Mouse (Mus musculus) liver, embryonic 14.5 days (tissue): ENCODE data around the gene Gm28036. TPM values are rescaled to one million over a fixed set of nuclear protein-coding genes. Genes with fewer than 3 reads are reported as not detected.
A peak's percentile ranks its signal among the peaks of the same experiment; 100 is the strongest.

Source experiments
- ATAC-seq: fragments of 200-750 bp; cut with Nextera tagmentation; 2 replicates; pipeline ENCODE4 v1.8.0; 2017; ENCODE audit warnings: moderate number of reproducible peaks, mild to moderate bottlenecking, moderate library complexity; ENCODE audit not compliant: insufficient read depth
- DNase-seq, 3 experiments: peaks; one replicate each; pipeline ENCODE4 v3.0.0-alpha.2; 2012 to 2013; ENCODE audit warnings: low read depth in 3 of 3, low spot score in 3 of 3
- H3K27ac ChIP-seq: fragments of 300-500 bp; sonication (generic); 2 replicates; pipeline ENCODE4 v1.5.1; 2014; ENCODE audit warnings: moderate library complexity, mild to moderate bottlenecking, control low read depth, inconsistent platforms
- H3K27me3 ChIP-seq: fragments of 300-500 bp; sonication (generic); 2 replicates; pipeline ENCODE4 v1.6.1; 2014; ENCODE audit warnings: mild to moderate bottlenecking, low read length, moderate library complexity; ENCODE audit not compliant: control insufficient read depth, insufficient read depth
- H3K36me3 ChIP-seq: fragments of 300-500 bp; sonication (generic); replicated peaks from 2 replicates; pipeline ENCODE4 v1.6.1; 2014; ENCODE audit warnings: low read depth; ENCODE audit not compliant: control insufficient read depth, insufficient read depth
- H3K4me1 ChIP-seq, 2 experiments: fragments of 200-500 bp in 1 of 2; fragments of 300-500 bp in 1 of 2; sonication (generic) in 1 of 2; replicated peaks; 2 replicates each; pipeline ENCODE4 v1.6.1; 2012 to 2014; ENCODE audit warnings: antibody characterized with exemption in 1 of 2, inconsistent platforms in 1 of 2, low read length in 1 of 2; ENCODE audit not compliant: control insufficient read depth in 2 of 2, insufficient read depth in 2 of 2
- H3K4me2 ChIP-seq: fragments of 300-500 bp; sonication (generic); 2 replicates; pipeline ENCODE4 v1.6.1; 2014; ENCODE audit warnings: low read depth, mild to moderate bottlenecking, control low read depth, moderate library complexity
- H3K4me3 ChIP-seq, 2 experiments: fragments of 200-500 bp in 1 of 2; fragments of 300-500 bp in 1 of 2; sonication (generic) in 1 of 2; 2 replicates each; pipeline ENCODE4 v1.5.1; 2012 to 2014; ENCODE audit warnings: low read depth in 2 of 2, low read length in 2 of 2, mild to moderate bottlenecking in 2 of 2, control low read depth in 1 of 2, inconsistent platforms in 1 of 2, moderate library complexity in 1 of 2; ENCODE audit not compliant: insufficient read depth in 1 of 2
- H3K9ac ChIP-seq: fragments of 300-500 bp; sonication (generic); replicated peaks from 2 replicates; pipeline ENCODE4 v1.6.1; 2014; ENCODE audit warnings: mild to moderate bottlenecking, control low read depth, moderate library complexity
- H3K9me3 ChIP-seq: fragments of 300-500 bp; sonication (generic); 2 replicates; pipeline ENCODE4 v1.6.1; 2016; ENCODE audit warnings: low read length, mixed read lengths; ENCODE audit not compliant: control insufficient read depth
- CTCF ChIP-seq: IDR thresholded peaks from 2 replicates; pipeline ENCODE4 v1.5.1; 2016; ENCODE audit warnings: antibody characterized with exemption, low read depth, control low read depth
- EP300 ChIP-seq: IDR thresholded peaks from 2 replicates; pipeline ENCODE4 v1.6.1; 2016; ENCODE audit warnings: antibody characterized with exemption, low read depth
- WGBS: fragments of 180-500 bp; shearing (Covaris S2); extraction: QIAGEN DNeasy Blood & Tissue Kit; methylation state at CpG from one replicate; pipeline ENCODE4 v1.1.7; 2014; ENCODE audit not compliant: insufficient replicate concordance; 5-methylcytosine and 5-hydroxymethylcytosine counted together
- polyA plus RNA-seq, 2 experiments: library from polyadenylated mRNA; depleted of rRNA in 1 of 2; stranded (reverse) in 1 of 2; unstranded in 1 of 2; fragments of >200 nt; fragmentation: Nextera tagmentation in 1 of 2; extraction: Ambion mirVana in 1 of 2; gene quantifications; 2 replicates each; pipeline versions ENCODE4 v1.2.1 to v1.2.3; 2012 to 2014

Gene Gm28036
- polyA plus RNA-seq, 2 experiments: 1.9 to 5.5 TPM

DNA sequence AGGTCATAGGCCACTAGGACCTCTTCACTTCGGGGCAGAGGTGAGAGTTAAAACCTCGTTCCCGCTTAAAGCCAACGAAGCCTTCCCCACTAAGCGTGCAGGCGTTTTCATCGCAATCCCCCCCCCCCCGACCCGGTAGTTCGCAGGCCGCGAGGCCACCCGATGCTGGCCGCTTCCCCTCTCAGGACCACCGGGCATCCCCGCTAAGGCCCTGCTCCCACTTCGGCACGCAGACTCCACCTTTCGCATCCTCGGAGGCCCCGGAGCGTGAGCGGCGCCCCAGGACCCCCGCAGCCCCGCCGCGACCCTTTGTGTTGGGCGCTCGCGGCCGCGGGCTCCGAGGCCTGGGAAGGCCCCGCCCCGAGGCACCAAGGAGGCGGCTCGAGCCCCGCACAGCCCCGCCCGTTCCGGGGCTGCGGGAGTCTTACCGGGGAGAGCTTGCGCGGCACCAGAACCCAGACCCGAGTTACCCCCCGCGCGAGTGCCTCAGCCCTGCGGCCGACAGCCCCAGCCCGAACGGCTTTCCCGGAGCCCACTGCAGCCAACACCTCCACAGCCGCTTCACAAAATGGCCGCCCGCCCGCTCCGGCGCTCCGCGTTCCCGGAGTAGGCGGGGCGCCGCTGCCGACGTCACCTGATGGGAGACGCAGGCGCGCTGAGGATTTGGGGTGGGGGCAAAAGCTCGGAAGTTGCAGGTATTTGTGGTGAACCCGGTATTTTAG is 15.4 kb downstream of the Gm28036 start, which contains the start of the genes Cpne1 and Rbm12:
Gene Cpne1, minus strand, starts transcription at position 608 of the 722 bp plus-strand sequence.
Gene Rbm12, minus strand, starts transcription at position 621 of the 722 bp plus-strand sequence.
- Histone ChIP-seq H3K4me2 (peak within 1 kb of the TSS; percentile 92), H3K4me3 (peak within 1 kb of the TSS; percentile 75 to 93), H3K27me3 (no peaks in the 10 kb centered on the region), H3K36me3 (peaks cover 2% of the 10 kb centered on the region; the same call in 1 of the 2 replicates), H3K27ac (peak within 1 kb of the TSS; percentile 43), H3K9ac (peak within 1 kb of the TSS; percentile 82), H3K9me3 (no peaks in the 10 kb centered on the region), H3K4me1 (peaks cover 13 to 20% of the 10 kb centered on the region in 2 experiments)
- no peak for TF ChIP-seq EP300
- TF ChIP-seq CTCF: no peak
- ATAC-seq (peak; percentile 92), DNase-seq (peak; percentile 65 to 75 (median 71))
- WGBS: under 1% methylated on average over 74 of the region's 74 CpGs

DNA sequence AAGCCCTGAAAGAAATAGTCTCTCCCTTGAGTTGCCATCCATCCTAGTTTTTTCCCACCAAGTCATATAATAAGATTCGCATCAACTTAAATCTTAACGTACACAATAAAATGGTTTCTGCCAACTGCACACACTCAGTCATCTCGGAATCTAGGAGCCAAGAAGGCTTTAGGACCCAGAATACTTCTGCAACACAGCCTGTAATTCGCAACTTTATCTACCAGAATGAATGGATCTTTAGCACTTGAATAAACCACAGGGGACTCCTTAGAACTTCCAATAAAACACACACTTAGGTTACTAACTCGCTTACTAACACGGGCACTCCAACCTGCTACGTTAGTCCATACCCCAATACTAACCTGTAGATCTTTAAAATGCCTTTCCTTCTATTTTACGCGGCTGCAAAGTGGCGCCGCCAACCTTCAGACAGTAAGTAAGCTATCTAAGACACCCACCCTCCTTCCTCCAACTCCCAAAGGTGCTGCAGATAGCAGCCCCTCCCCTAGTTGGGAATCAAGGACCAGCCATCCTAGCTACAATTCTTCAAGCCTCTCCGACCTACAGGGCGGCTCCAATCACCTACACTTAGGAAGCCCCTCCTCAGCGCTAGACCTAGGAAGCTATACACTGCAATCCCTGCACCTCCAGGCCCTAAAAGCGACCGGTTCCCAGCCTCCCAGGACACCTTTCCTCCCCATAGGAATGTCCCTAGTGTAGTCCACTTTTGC is 16.1 kb downstream of the Gm28036 start:
- peak overlapping the region; percentile 43 for H3K27ac ChIP-seq
- peak in 2 of 3 experiments; percentile 24 to 38 for DNase-seq
- peak overlapping the region; percentile 92 for H3K4me2 ChIP-seq
- peaks cover 13 to 20% of the 10 kb centered on the region in 2 experiments for H3K4me1 ChIP-seq
- H3K9me3 ChIP-seq: no peaks in the 10 kb centered on the region
- under 1% methylated on average over 16 of the region's 16 CpGs for WGBS
- peaks cover 2% of the 10 kb centered on the region for H3K36me3 ChIP-seq
- TF ChIP-seq EP300: no peak
- TF ChIP-seq CTCF: no peak
- H3K9ac ChIP-seq: peak overlapping the region; percentile 82
- H3K4me3 ChIP-seq: peak overlapping the region; percentile 75 to 93
- peak; percentile 62 for ATAC-seq
- no peaks in the 10 kb centered on the region for H3K27me3 ChIP-seq

DNA sequence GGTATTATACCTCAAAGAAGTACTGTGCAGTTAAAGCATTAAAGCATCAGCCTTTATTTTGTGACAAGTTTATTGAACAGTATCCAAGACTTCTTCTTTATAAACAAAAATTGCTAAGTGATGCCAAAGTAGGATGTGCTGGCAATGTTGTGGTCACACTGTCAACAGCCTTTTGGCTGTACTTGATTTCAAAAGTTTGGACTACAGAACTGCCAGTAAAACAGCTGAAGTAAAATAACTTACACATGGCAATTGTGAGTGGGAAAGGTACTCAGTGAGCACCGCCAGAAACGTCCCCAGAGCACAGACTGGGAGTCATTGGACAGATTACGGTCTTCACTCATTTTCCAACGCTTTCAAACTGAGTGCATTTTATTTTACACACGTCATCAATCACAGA is 35.0 kb downstream of the Gm28036 start:
- no peaks in the 10 kb centered on the region for H3K4me1 ChIP-seq
- 82% methylated on average over 5 of the region's 5 CpGs for WGBS
- no peaks in the 10 kb centered on the region for H3K9me3 ChIP-seq
- no peak overlapping the region for H3K27ac ChIP-seq
- no peak for DNase-seq
- H3K4me3 ChIP-seq: no peak overlapping the region
- no peak for ATAC-seq
- H3K36me3 ChIP-seq: peaks cover 24% of the 10 kb centered on the region
- TF ChIP-seq EP300 (no peak), CTCF (no peak)
- no peak overlapping the region for H3K4me2 ChIP-seq
- no peaks in the 10 kb centered on the region for H3K27me3 ChIP-seq
- no peak overlapping the region for H3K9ac ChIP-seq

DNA sequence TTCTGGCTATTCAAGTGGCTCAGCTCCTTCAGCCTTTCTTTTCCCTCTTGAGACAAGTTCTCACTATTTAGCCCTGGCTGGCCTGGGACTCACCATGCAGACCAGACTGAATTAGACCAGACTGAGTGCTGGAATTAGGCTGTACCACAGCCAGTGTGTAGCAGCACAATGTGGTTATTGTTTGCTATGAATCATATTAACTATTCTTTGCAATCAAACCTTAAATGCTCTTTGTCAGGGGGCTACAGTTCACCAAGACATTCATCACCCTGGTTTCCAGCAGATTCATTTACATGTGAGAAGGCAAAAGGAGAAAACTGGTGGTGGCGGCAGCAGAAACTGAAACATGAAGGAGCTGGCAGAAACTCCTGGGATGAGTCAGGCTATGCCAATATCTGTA is 37.1 kb downstream of the Gm28036 start:
- Histone ChIP-seq H3K4me3 (no peak overlapping the region), H3K36me3 (peaks cover 5% of the 10 kb centered on the region), H3K4me2 (no peak overlapping the region), H3K4me1 (no peaks in the 10 kb centered on the region), H3K27me3 (no peaks in the 10 kb centered on the region), H3K27ac (no peak overlapping the region), H3K9ac (no peak overlapping the region), H3K9me3 (no peaks in the 10 kb centered on the region)
- 74% methylated on average over 1 of the region's 1 CpGs for WGBS
- ATAC-seq (no peak), DNase-seq (no peak)
- TF ChIP-seq CTCF (no peak), EP300 (no peak)

DNA sequence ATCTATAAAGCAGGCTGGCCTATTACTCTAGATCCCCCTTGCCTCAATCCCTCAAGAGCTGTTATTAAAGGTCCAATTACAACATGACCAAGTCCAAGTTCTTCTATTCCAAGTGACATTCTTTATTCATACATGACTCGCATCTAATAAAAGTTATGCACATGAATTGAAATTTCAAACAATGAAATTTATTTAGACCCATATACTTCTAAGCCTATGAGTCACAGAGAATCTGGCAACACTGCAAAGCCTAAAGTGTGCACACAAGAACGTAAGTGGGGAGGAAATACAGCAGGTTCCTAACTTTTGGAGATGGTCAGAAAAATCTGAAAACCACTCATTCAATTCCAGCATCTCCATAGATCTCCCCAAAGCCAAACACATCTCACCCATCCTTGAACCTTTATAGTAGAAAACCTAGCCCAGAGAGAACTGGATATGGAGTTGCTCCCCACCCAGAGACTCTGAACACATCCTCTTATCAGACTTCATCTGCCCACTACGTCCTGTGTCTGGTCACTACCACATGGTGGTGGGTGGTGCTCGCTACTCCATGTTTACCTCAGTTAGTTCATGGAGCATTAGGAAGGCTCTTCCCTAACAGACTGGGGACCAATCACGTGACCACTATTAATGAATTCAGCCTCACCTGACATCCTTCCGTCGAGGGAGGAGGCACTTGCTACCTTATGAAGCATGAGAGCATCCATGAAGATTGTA is 39.3 kb downstream of the Gm28036 start:
- WGBS: 69% methylated on average over 7 of the region's 7 CpGs
- H3K27me3 ChIP-seq: no peaks in the 10 kb centered on the region
- H3K9ac ChIP-seq: no peak overlapping the region
- no peak for ATAC-seq
- no peak overlapping the region for H3K27ac ChIP-seq
- H3K4me3 ChIP-seq: no peak overlapping the region
- H3K4me2 ChIP-seq: no peak overlapping the region
- no peaks in the 10 kb centered on the region for H3K9me3 ChIP-seq
- no peak for DNase-seq
- TF ChIP-seq CTCF (no peak), EP300 (no peak)
- peaks cover 4 to 5% of the 10 kb centered on the region in 2 experiments; a peak in 2 of 4 replicates for H3K4me1 ChIP-seq
- peaks cover 5% of the 10 kb centered on the region for H3K36me3 ChIP-seq
